Mouse (Mus musculus): ENCODE data around the gene Fkbp10. TPM values are rescaled to one million over a fixed set of nuclear protein-coding genes. Genes with fewer than 3 reads are reported as not detected.
A peak's percentile ranks its signal among the peaks of the same experiment; 100 is the strongest.

Fkbp10 gene
- polyA plus RNA-seq, 1 experiment from 2014 or later: 114 TPM

GRCm38 (mm10) chr11:100397600-100398389, 17.7 kb upstream of the Fkbp10 start, which contains the start of gene Jup:
Gene Jup (minus strand): TSS chr11:100397763.
- Histone ChIP-seq H3K27me3 (ENCODE audit: control insufficient read depth, insufficient read depth, low read length) (no peaks in the 10 kb centered on the region), H3K36me3 (ENCODE audit: control insufficient read depth, insufficient read depth, low read length) (no peaks in the 10 kb centered on the region), H3K4me1 (ENCODE audit: control insufficient read depth, insufficient read depth, low read length) (peaks cover 45% of the 10 kb centered on the region), H3K9ac (ENCODE audit: low read length) (peak within 1 kb of the TSS; percentile 90), H3K4me2 (ENCODE audit: low read depth, low read length) (peak within 1 kb of the TSS; percentile 73), H3K27ac (ENCODE audit: low read length) (peak within 1 kb of the TSS; percentile 97), H3K4me3 (replicated peaks; ENCODE audit: low read length) (peak within 1 kb of the TSS; percentile 84), H3K9me3 (replicated peaks; ENCODE audit: control insufficient read depth, low read length) (no peaks in the 10 kb centered on the region)
- under 1% methylated on average over 37 of the region's 37 CpGs for WGBS
- peak; percentile 97 for ATAC-seq (ENCODE audit: insufficient read depth, low FRiP score)

DNA sequence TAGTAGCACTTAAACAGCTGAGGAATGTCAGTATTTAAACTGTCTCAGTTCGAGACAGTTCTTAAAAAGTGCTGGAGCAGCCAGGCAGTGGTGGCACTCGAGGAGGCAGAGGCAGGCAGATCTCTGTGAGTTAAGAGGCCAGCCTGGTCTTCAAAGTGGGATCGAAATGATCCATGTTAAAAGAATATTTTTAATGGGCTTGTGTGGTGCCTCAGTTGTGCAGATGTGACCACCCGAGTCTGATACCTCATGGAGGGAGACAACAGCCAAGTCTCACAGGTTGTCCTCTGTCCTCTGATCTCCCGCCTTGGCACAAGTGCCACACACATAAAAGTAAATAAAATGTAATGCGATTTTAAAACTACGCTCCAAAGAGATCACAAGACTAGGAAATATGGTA, 17.0 kb upstream of the Fkbp10 start:
- WGBS: 92% methylated on average over 7 of the region's 7 CpGs
- Histone ChIP-seq H3K4me3 (replicated peaks; ENCODE audit: low read length) (no peak overlapping the region), H3K9ac (ENCODE audit: low read length) (no peak overlapping the region), H3K36me3 (ENCODE audit: control insufficient read depth, insufficient read depth, low read length) (no peaks in the 10 kb centered on the region), H3K4me1 (ENCODE audit: control insufficient read depth, insufficient read depth, low read length) (peaks cover 43% of the 10 kb centered on the region), H3K27ac (ENCODE audit: low read length) (peak overlapping the region; percentile 66), H3K4me2 (ENCODE audit: low read depth, low read length) (no peak overlapping the region), H3K27me3 (ENCODE audit: control insufficient read depth, insufficient read depth, low read length) (no peaks in the 10 kb centered on the region), H3K9me3 (replicated peaks; ENCODE audit: control insufficient read depth, low read length) (no peaks in the 10 kb centered on the region)
- no peak for ATAC-seq (ENCODE audit: insufficient read depth, low FRiP score)

DNA sequence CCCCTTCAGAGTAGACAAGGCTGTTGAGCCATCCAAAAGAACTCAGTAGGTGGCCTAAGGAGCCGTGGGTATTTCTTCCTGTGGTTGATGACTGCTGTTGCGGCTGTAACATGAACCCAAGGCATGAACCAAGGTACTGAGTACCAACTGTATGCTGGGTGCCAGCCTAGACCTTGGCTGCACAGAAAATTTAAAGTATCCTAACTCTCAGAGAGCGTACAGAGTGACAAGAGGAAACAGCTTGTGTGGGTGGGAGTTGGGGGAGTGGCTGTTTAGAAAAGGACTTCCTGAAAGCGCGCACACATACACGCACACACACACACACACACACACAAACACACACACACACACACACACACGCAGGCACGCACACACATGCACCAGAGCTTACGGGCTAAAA, 16.2 kb upstream of the Fkbp10 start:
- WGBS: 57% methylated on average over 9 of the region's 9 CpGs
- H3K9me3 ChIP-seq (replicated peaks; ENCODE audit: control insufficient read depth, low read length): no peaks in the 10 kb centered on the region
- no peaks in the 10 kb centered on the region for H3K36me3 ChIP-seq (ENCODE audit: control insufficient read depth, insufficient read depth, low read length)
- H3K9ac ChIP-seq (ENCODE audit: low read length): no peak overlapping the region
- peaks cover 42% of the 10 kb centered on the region for H3K4me1 ChIP-seq (ENCODE audit: control insufficient read depth, insufficient read depth, low read length)
- no peak for ATAC-seq (ENCODE audit: insufficient read depth, low FRiP score)
- no peak overlapping the region for H3K4me3 ChIP-seq (replicated peaks; ENCODE audit: low read length)
- no peaks in the 10 kb centered on the region for H3K27me3 ChIP-seq (ENCODE audit: control insufficient read depth, insufficient read depth, low read length)
- H3K4me2 ChIP-seq (ENCODE audit: low read depth, low read length): no peak overlapping the region
- peak overlapping the region; percentile 68 for H3K27ac ChIP-seq (ENCODE audit: low read length)

GRCm38 (mm10) chr11:100399727-100400538, 15.6 kb upstream of the Fkbp10 start:
- WGBS: 70% methylated on average over 12 of the region's 12 CpGs
- H3K27ac ChIP-seq (ENCODE audit: low read length): peak overlapping the region; percentile 43; the same call in 1 of the 2 replicates

GRCm38 (mm10) chr11:100400842-100401241, 14.7 kb upstream of the Fkbp10 start:
- WGBS: 67% methylated on average over 6 of the region's 6 CpGs
- Histone ChIP-seq H3K9ac (ENCODE audit: low read length) (no peak overlapping the region), H3K27me3 (ENCODE audit: control insufficient read depth, insufficient read depth, low read length) (no peaks in the 10 kb centered on the region), H3K4me1 (ENCODE audit: control insufficient read depth, insufficient read depth, low read length) (peaks cover 27% of the 10 kb centered on the region; the same call in 1 of the 2 replicates), H3K4me2 (ENCODE audit: low read depth, low read length) (no peak overlapping the region), H3K27ac (ENCODE audit: low read length) (no peak overlapping the region; the same call in 1 of the 2 replicates), H3K4me3 (replicated peaks; ENCODE audit: low read length) (no peak overlapping the region), H3K9me3 (replicated peaks; ENCODE audit: control insufficient read depth, low read length) (no peaks in the 10 kb centered on the region), H3K36me3 (ENCODE audit: control insufficient read depth, insufficient read depth, low read length) (no peaks in the 10 kb centered on the region)
- no peak for ATAC-seq (ENCODE audit: insufficient read depth, low FRiP score)

More at GRCm38 (mm10) chr11:100399727-100400538, 15.6 kb upstream of the Fkbp10 start:
- Histone ChIP-seq H3K4me2 (ENCODE audit: low read depth, low read length) (no peak overlapping the region), H3K4me1 (ENCODE audit: control insufficient read depth, insufficient read depth, low read length) (peaks cover 36% of the 10 kb centered on the region), H3K9me3 (replicated peaks; ENCODE audit: control insufficient read depth, low read length) (no peaks in the 10 kb centered on the region), H3K36me3 (ENCODE audit: control insufficient read depth, insufficient read depth, low read length) (no peaks in the 10 kb centered on the region), H3K4me3 (replicated peaks; ENCODE audit: low read length) (no peak overlapping the region), H3K27me3 (ENCODE audit: control insufficient read depth, insufficient read depth, low read length) (no peaks in the 10 kb centered on the region), H3K9ac (ENCODE audit: low read length) (no peak overlapping the region)
- no peak for ATAC-seq (ENCODE audit: insufficient read depth, low FRiP score)

GRCm38 (mm10) chr11:100402240-100402639, 13.3 kb upstream of the Fkbp10 start:
- Histone ChIP-seq H3K4me1 (ENCODE audit: control insufficient read depth, insufficient read depth, low read length) (peaks cover 25% of the 10 kb centered on the region; the same call in 1 of the 2 replicates), H3K27ac (ENCODE audit: low read length) (peak overlapping the region; percentile 77), H3K9me3 (replicated peaks; ENCODE audit: control insufficient read depth, low read length) (no peaks in the 10 kb centered on the region), H3K9ac (ENCODE audit: low read length) (no peak overlapping the region; the same call in 1 of the 2 replicates), H3K4me2 (ENCODE audit: low read depth, low read length) (no peak overlapping the region), H3K4me3 (replicated peaks; ENCODE audit: low read length) (no peak overlapping the region), H3K27me3 (ENCODE audit: control insufficient read depth, insufficient read depth, low read length) (no peaks in the 10 kb centered on the region), H3K36me3 (ENCODE audit: control insufficient read depth, insufficient read depth, low read length) (no peaks in the 10 kb centered on the region)
- ATAC-seq (ENCODE audit: insufficient read depth, low FRiP score): no peak
- WGBS: 30% methylated on average over 6 of the region's 6 CpGs

DNA sequence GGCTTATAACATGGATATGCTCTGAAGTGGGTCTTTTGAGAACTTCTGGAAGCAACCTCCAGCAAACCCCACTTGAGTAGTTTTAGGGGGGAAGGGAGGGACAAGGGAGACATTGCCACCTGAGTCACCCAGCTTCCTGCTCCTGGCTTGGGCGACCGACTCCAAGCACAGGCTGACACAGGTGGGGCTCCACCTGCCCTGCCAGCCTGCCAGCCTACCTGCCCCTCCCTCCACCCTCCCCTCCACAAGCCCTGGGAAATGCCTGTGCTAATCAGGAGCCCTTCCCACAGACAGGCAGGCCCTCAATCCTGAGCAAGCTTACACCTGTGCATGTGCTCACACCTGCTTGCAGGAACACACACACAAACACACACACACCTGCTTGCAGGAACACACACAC, 12.8 kb upstream of the Fkbp10 start:
- Histone ChIP-seq H3K4me3 (replicated peaks; ENCODE audit: low read length) (no peak overlapping the region), H3K27me3 (ENCODE audit: control insufficient read depth, insufficient read depth, low read length) (no peaks in the 10 kb centered on the region), H3K27ac (ENCODE audit: low read length) (peak overlapping the region; percentile 77), H3K4me1 (ENCODE audit: control insufficient read depth, insufficient read depth, low read length) (peaks cover 25% of the 10 kb centered on the region; the same call in 1 of the 2 replicates), H3K4me2 (ENCODE audit: low read depth, low read length) (no peak overlapping the region), H3K36me3 (ENCODE audit: control insufficient read depth, insufficient read depth, low read length) (no peaks in the 10 kb centered on the region), H3K9ac (ENCODE audit: low read length) (no peak overlapping the region), H3K9me3 (replicated peaks; ENCODE audit: control insufficient read depth, low read length) (no peaks in the 10 kb centered on the region)
- ATAC-seq (ENCODE audit: insufficient read depth, low FRiP score): peak; percentile 60
- 57% methylated on average over 2 of the region's 2 CpGs for WGBS

DNA sequence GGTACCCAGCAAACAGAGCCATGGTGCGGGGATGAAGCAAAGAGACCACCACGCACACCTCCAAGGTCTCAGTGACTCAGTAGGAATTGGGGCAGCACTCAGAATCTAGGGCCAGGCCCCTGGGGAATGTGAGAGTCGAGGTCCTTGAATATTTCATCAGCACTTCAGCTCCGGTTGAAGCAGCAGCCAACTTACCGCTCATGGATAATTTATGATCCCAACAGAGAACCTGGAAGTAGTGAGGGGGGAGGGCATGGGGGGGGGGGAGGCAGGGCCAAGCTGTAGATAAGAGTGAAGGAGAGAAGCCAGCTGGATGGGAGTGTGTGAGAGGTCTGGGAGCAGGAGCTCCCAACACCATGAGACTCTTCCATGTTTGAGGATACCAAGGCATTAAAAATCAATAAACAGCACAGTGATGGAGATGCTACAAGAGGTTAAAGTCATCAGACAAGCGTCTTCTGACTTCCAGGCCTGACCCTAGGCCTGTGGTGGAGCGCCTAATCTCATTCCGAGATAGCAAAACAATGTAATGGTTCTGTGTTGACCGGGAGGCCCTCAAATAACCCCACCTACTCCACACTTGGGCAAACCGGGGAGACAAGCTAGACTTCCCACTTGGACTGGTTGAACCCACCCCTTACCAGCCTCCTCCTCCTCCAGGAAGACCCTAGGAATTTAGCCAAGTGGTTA, 11.9 kb upstream of the Fkbp10 start:
- no peaks in the 10 kb centered on the region for H3K36me3 ChIP-seq (ENCODE audit: control insufficient read depth, insufficient read depth, low read length)
- H3K9ac ChIP-seq (ENCODE audit: low read length): no peak overlapping the region
- peaks cover 28% of the 10 kb centered on the region; the same call in 1 of the 2 replicates for H3K4me1 ChIP-seq (ENCODE audit: control insufficient read depth, insufficient read depth, low read length)
- WGBS: 34% methylated on average over 10 of the region's 10 CpGs
- H3K27ac ChIP-seq (ENCODE audit: low read length): peak overlapping the region; percentile 77
- peak; percentile 18; the same call in 1 of the 2 replicates for ATAC-seq (ENCODE audit: insufficient read depth, low FRiP score)
- H3K4me2 ChIP-seq (ENCODE audit: low read depth, low read length): no peak overlapping the region
- no peaks in the 10 kb centered on the region for H3K27me3 ChIP-seq (ENCODE audit: control insufficient read depth, insufficient read depth, low read length)
- H3K4me3 ChIP-seq (replicated peaks; ENCODE audit: low read length): no peak overlapping the region
- no peaks in the 10 kb centered on the region for H3K9me3 ChIP-seq (replicated peaks; ENCODE audit: control insufficient read depth, low read length)
